Comparison of ENCODE assay signal across 10 mouse cellular contexts in genomic region chr11:50559108-50559507, GRCm38 (mm10). TPM values are rescaled to one million over a fixed set of nuclear protein-coding genes. Genes with fewer than 3 reads are reported as not detected.
DNase-seq lines count a peak whose midpoint lies in the region; ATAC-seq and TF ChIP-seq lines count a peak whose summit lies in the region.
"Had no signal": no experiment of that assay in that cellular context is flagged by ENCODE, and none has a peak within 500 bp of the region (broad histone marks: within the 10 kb centered on the region; RNA-seq: fewer than 3 reads in every experiment).

No protein-coding gene starts in this region.

- no peaks in the 10 kb centered on the region for H3K4me1 ChIP-seq in hindbrain, embryonic 11.5 days (replicated peaks; ENCODE audit: control insufficient read depth, insufficient read depth, low read length)
- no peaks in the 10 kb centered on the region for H3K4me1 ChIP-seq in hindbrain, embryonic 12.5 days
- peaks cover 6% of the 10 kb centered on the region; the same call in 1 of the 2 replicates for H3K4me1 ChIP-seq in E14TG2a.4 (replicated peaks; ENCODE audit: low read depth, low read length)
- H3K4me1 ChIP-seq: megakaryocyte, embryonic 14.5 days had no signal

- H3K27me3 ChIP-seq in hindbrain, embryonic 11.5 days (ENCODE audit: control insufficient read depth, insufficient read depth, low read length): no peaks in the 10 kb centered on the region
- no peaks in the 10 kb centered on the region for H3K27me3 ChIP-seq in hindbrain, embryonic 12.5 days
- H3K27me3 ChIP-seq in E14TG2a.4 (ENCODE audit: insufficient read depth, low read length): peaks cover 17% of the 10 kb centered on the region
- H3K27me3 ChIP-seq: embryonic facial prominence, embryonic 15.5 days had no signal

- no peak overlapping the region for H3K9ac ChIP-seq in hindbrain, embryonic 11.5 days (ENCODE audit: low read depth, low read length)
- no peak overlapping the region for H3K9ac ChIP-seq in hindbrain, embryonic 12.5 days
- H3K9ac ChIP-seq: embryonic facial prominence, embryonic 15.5 days had no signal

- H3K4me2 ChIP-seq in hindbrain, embryonic 11.5 days (replicated peaks; ENCODE audit: low read depth, low read length): no peak overlapping the region
- no peak overlapping the region for H3K4me2 ChIP-seq in hindbrain, embryonic 12.5 days (replicated peaks)
- H3K4me2 ChIP-seq: embryonic facial prominence, embryonic 15.5 days had no signal

- no peaks in the 10 kb centered on the region for H3K9me3 ChIP-seq in hindbrain, embryonic 11.5 days (ENCODE audit: control insufficient read depth, low read length)
- peaks cover 7% of the 10 kb centered on the region; the same call in 1 of the 2 replicates for H3K9me3 ChIP-seq in hindbrain, embryonic 12.5 days (replicated peaks)
- H3K9me3 ChIP-seq in E14TG2a.4 (ENCODE audit: low read length): no peaks in the 10 kb centered on the region; the same call in 1 of the 2 replicates
- H3K9me3 ChIP-seq: embryonic facial prominence, embryonic 15.5 days had no signal

- no peak overlapping the region for H3K27ac ChIP-seq in hindbrain, embryonic 11.5 days (ENCODE audit: low read depth, low read length)
- H3K27ac ChIP-seq in hindbrain, embryonic 12.5 days: no peak overlapping the region
- H3K27ac ChIP-seq: embryonic facial prominence, embryonic 15.5 days had no signal

- no peak for ATAC-seq in hindbrain, embryonic 11.5 days (ENCODE audit: low FRiP score)
- no peak for ATAC-seq in hindbrain, embryonic 12.5 days (ENCODE audit: low FRiP score)

- peak; percentile 79 for TF ChIP-seq CTCF in E14TG2a.4 (conservative IDR thresholded peaks at IDR 0.05; ENCODE audit: low read length)

- peak; percentile 44 for DNase-seq in hindbrain, embryonic 11.5 days (ENCODE audit: low spot score)
- peak; percentile 10 for DNase-seq in c-Kit-positive CD71-positive TER-119-positive erythroid progenitor cells, embryonic 14.5 days (ENCODE audit: low spot score)
- peak; percentile 1 for DNase-seq in large intestine, adult 2 months (ENCODE audit: low read depth, low spot score)
- no peak for DNase-seq in layer of hippocampus, adult 9-11 months
- no peak for DNase-seq in cerebellum, adult 11-12 months
- no peak for DNase-seq in gastrocnemius, postnatal 25 days

- no peak overlapping the region for H3K4me3 ChIP-seq in hindbrain, embryonic 11.5 days (ENCODE audit: low read depth, low read length)
- no peak overlapping the region for H3K4me3 ChIP-seq in hindbrain, embryonic 12.5 days
- H3K4me3 ChIP-seq in E14TG2a.4 (replicated peaks; ENCODE audit: low read length): no peak overlapping the region
- H3K4me3 ChIP-seq: embryonic facial prominence, embryonic 15.5 days; megakaryocyte, embryonic 14.5 days had no signal

- H3K36me3 ChIP-seq in hindbrain, embryonic 11.5 days (ENCODE audit: control insufficient read depth, insufficient read depth, low read length): no peaks in the 10 kb centered on the region
- no peaks in the 10 kb centered on the region for H3K36me3 ChIP-seq in hindbrain, embryonic 12.5 days
- H3K36me3 ChIP-seq in E14TG2a.4 (ENCODE audit: insufficient read depth, low read length): no peaks in the 10 kb centered on the region
- H3K36me3 ChIP-seq: embryonic facial prominence, embryonic 15.5 days had no signal

- WGBS in hindbrain, embryonic 11.5 days: 37% methylated on average over 4 of the region's 4 CpGs
- WGBS in hindbrain, embryonic 12.5 days: 31% methylated on average over 4 of the region's 4 CpGs
- WGBS in large intestine, adult 2 months: 28% methylated on average over 4 of the region's 4 CpGs

RNA-seq across cellular contexts. Expression of gene Adamts2, which starts 42.8 kb away (rescaled TPM):
- 1.8 and 2.4 TPM in 2 replicates for polyA plus RNA-seq in hindbrain, embryonic 11.5 days (2014; fragmentation: Nextera tagmentation; extraction: Ambion mirVana)
- polyA plus RNA-seq in hindbrain, embryonic 12.5 days (2016; fragmentation: Nextera tagmentation; extraction: Ambion mirVana): 7.1 and 9.0 TPM in 2 replicates
- polyA plus RNA-seq in large intestine, adult 2 months (2012; rRNA removed): 2.9 and 3.9 TPM in 2 replicates
- total RNA-seq in gastrocnemius, postnatal 25 days (2021): 10 to 100 TPM; 15.1 to 16.4 TPM

Comparison
In these comparisons a context has a peak if more than half of its experiments do, and no peak if none do; other contexts are left out.
1. DNase-seq: peak in hindbrain, embryonic 11.5 days (single experiment), c-Kit-positive CD71-positive TER-119-positive erythroid progenitor cells, embryonic 14.5 days (single experiment) and large intestine, adult 2 months (single experiment); none in layer of hippocampus, adult 9-11 months (single experiment), cerebellum, adult 11-12 months (single experiment) and gastrocnemius, postnatal 25 days (single experiment).